Mouse (Mus musculus) left cerebral cortex, adult 9 months (tissue): ENCODE measurements at regions not wholly inside any gene's neighbourhood (a gene's known extent, or its start where the extent isn't known, plus 50 kb on each side); places are given as distances from the start of the nearest gene placed in this dataset.

Experiments
- DNase-seq, 2 experiments: peaks; one replicate each; pipeline ENCODE4 v3.0.0; 2022; ENCODE audit warnings: low spot score in 2 of 2

- no peak for DNase-seq
These were observed 58.8 kb upstream of the L3mbtl3 start for GRCm38 (mm10) chr10:26434586-26434985.

GRCm38 (mm10) chr10:26440720-26441119 lies 64.9 kb upstream of the L3mbtl3 start:
- no peak for DNase-seq

- no peak for DNase-seq
These were observed 108.5 kb upstream of the L3mbtl3 start for GRCm38 (mm10) chr10:26484311-26484710.

GRCm38 (mm10) chr10:26491351-26491750 lies 115.6 kb upstream of the L3mbtl3 start:
- DNase-seq, result no peak

- DNase-seq, result no peak
These were observed 116.4 kb upstream of the L3mbtl3 start for GRCm38 (mm10) chr10:26492146-26492545.

- no peak for DNase-seq
These were observed 117.2 kb upstream of the L3mbtl3 start for GRCm38 (mm10) chr10:26492856-26493484.

- no peak for DNase-seq
These were observed 118.0 kb upstream of the L3mbtl3 start for GRCm38 (mm10) chr10:26493801-26494200.

GRCm38 (mm10) chr10:26494380-26494781 lies 118.6 kb upstream of the L3mbtl3 start:
- peak in 1 of 2 experiments; percentile 40 for DNase-seq

GRCm38 (mm10) chr10:26500265-26500935 lies 124.6 kb upstream of the L3mbtl3 start:
- peak; percentile 31 to 36 for DNase-seq

- no peak for DNase-seq
These were observed 145.1 kb upstream of the L3mbtl3 start for GRCm38 (mm10) chr10:26520879-26521278.

- DNase-seq, result no peak
These were observed 150.2 kb upstream of the L3mbtl3 start for GRCm38 (mm10) chr10:26525848-26526546.

GRCm38 (mm10) chr10:26540189-26540588 lies 164.4 kb upstream of the L3mbtl3 start:
- no peak for DNase-seq

- DNase-seq, result no peak
These were observed 168.3 kb upstream of the L3mbtl3 start for GRCm38 (mm10) chr10:26544061-26544460.

GRCm38 (mm10) chr10:26544796-26545195 lies 169.0 kb upstream of the L3mbtl3 start:
- no peak for DNase-seq

GRCm38 (mm10) chr10:26556246-26556645 lies 180.5 kb upstream of the L3mbtl3 start:
- DNase-seq, result no peak

- no peak for DNase-seq
These were observed 182.3 kb upstream of the L3mbtl3 start for GRCm38 (mm10) chr10:26558118-26558517.

- no peak for DNase-seq
These were observed 183.6 kb upstream of the L3mbtl3 start for GRCm38 (mm10) chr10:26559323-26559722.

GRCm38 (mm10) chr10:26560456-26560855 lies 184.7 kb upstream of the L3mbtl3 start:
- no peak for DNase-seq

GRCm38 (mm10) chr10:26564462-26564861 lies 188.7 kb upstream of the L3mbtl3 start:
- DNase-seq, result peak; percentile 27 to 50

GRCm38 (mm10) chr10:26567613-26568012 lies 185.6 kb upstream of the Arhgap18 start:
- no peak for DNase-seq

GRCm38 (mm10) chr10:26570468-26570867 lies 182.8 kb upstream of the Arhgap18 start:
- no peak for DNase-seq

- DNase-seq, result no peak
These were observed 181.8 kb upstream of the Arhgap18 start for GRCm38 (mm10) chr10:26571377-26571776.

- no peak for DNase-seq
These were observed 177.1 kb upstream of the Arhgap18 start for GRCm38 (mm10) chr10:26576153-26576552.
